Mouse (Mus musculus): ENCODE data around the gene Mgll.

DNA sequence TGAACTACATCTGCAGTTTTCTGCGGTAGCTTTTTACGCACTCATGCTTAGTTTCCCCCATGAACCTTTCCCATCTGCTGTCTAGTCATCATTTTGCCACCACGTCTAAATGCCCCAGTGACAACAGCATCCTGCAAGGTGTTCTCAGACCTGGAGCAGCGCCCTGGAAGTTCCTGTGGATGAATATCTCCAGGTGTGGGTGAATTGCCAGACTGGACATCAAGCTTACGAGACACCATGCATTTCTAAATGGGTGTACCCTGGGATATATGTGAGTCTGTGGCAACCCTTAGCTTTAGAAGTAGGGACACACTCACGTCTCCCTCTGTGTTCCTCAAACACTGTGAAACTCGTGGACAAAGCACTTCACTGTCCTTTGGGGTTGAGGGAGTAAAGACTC, 76.0 kb downstream of the Mgll start:
- TF ChIP-seq POLR2A (IDR thresholded peaks at IDR 0.05; ENCODE audit: insufficient read depth, low read depth, low read length): no peak
- TF ChIP-seq CTCF (IDR thresholded peaks at IDR 0.05): no peak
- no peak for TF ChIP-seq EP300 (IDR thresholded peaks at IDR 0.05; ENCODE audit: insufficient read depth, low read depth, low read length)
